Mouse (Mus musculus): ENCODE data around the gene Ddx54.

DNA sequence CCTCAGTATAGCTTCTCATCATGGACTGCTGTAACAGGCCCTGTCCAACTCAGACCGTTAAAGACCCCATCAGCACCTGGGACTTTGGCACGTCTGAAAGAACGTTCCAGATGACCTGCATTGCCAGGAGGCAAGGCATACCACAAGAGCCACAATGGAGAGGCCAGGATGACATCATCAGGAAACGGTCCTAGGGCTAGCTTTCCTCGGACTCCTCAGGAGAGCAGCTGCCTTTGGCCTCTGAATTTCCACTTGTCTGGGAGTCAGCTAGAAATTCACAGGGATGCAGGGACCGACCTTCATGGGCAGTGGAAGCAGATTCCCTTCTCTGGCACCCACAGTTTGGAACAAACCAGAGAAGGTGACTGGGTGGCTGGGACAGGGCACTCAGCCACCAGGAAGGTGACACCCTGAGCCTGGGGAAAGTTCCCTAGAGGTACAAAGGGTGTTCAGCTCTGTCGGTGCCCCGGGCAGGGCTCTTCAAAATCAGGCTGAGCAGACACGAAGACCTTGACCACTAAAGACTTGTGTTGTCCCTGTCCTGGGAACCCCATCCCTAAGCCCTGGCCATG, 45.8 kb upstream of the Ddx54 start:
- TF ChIP-seq POLR2AphosphoS2 (IDR thresholded peaks at IDR 0.05; ENCODE audit: low read depth, low read length) (no peak), USF2 (conservative IDR thresholded peaks at IDR 0.05; ENCODE audit: low read depth, low read length) (no peak), SMC3 (IDR thresholded peaks at IDR 0.05; ENCODE audit: low read depth, low read length) (no peak), CTCF (conservative IDR thresholded peaks at IDR 0.05 in 1 of 2, IDR thresholded peaks at IDR 0.05 in 1 of 2; ENCODE audit: low read depth in 2 of 2, low read length in 2 of 2) (no peak), HCFC1 (IDR thresholded peaks at IDR 0.05; ENCODE audit: low read depth, low read length) (no peak), SIN3A (IDR thresholded peaks at IDR 0.05; ENCODE audit: low read length) (no peak), POLR2A (IDR thresholded peaks at IDR 0.05; ENCODE audit: low read depth, low read length) (no peak)

Measured in CH12.LX (cell line).